Mouse (Mus musculus): Measurements from ENCODE around the gene Dcaf15.

GRCm38 (mm10) chr8:84147324-84147766 is 42.8 kb upstream of the Dcaf15 start:
- TF ChIP-seq CTCF (IDR thresholded peaks at IDR 0.05) (no peak), POLR2A (IDR thresholded peaks at IDR 0.05; ENCODE audit: insufficient read depth, low read depth, low read length) (no peak)
